ENCODE assay signal across 8 mouse cellular contexts in the genomic region with DNA sequence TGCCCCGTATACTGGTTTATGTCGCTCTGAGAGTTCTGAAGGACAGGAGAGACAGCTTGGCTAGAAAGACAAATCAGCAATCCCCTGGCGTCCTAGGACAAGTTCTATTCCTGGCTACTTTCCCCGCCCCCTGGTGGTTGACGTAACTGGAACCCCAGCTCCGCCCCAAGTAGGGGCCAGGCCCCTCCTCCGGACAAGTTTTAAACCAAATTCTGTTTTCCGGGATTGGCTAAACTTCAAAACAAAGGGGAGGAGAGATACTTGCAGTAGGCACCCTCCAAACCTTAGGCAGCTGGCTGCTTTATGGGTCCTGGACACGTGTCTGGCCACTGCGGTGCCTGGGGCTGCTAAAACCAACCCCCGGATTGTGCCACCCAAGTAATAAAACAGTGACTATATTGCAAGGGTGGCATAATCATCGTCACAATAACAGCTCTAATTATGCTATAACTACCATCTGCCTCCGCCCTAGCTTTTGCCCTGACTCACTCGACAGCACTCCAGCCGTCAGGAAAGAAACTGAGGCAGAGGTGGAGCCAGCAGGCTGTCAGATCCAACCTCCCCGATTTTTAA. TPM values are rescaled to one million over a fixed set of nuclear protein-coding genes. Genes with fewer than 3 reads are reported as not detected.
A peak's percentile ranks its signal among the peaks of the same experiment; 100 is the strongest.
DNase-seq lines count a peak whose midpoint lies in the region; ATAC-seq and TF ChIP-seq lines count a peak whose summit lies in the region.

No protein-coding gene starts in this region.

- peak; percentile 76 for TF ChIP-seq CTCF in layer of hippocampus, adult 2 months (conservative IDR thresholded peaks at IDR 0.05)
- TF ChIP-seq CTCF in lung, embryonic 14.5 days (IDR thresholded peaks at IDR 0.05; ENCODE audit: low read depth), result peak; percentile 68
- TF ChIP-seq CTCF in olfactory bulb, adult 2 months (IDR thresholded peaks at IDR 0.05; ENCODE audit: insufficient read depth, low read depth, low read length), result peak; percentile 19; the same call in 1 of the 2 replicates

- under 1% methylated on average over 16 of the region's 16 CpGs for WGBS in forebrain, embryonic 16.5 days
- 0% methylated on average over 16 of the region's 16 CpGs for WGBS in lung, embryonic 14.5 days
- WGBS in olfactory bulb, adult 2 months, result under 1% methylated on average over 16 of the region's 16 CpGs

- peak overlapping the region; percentile 63 to 70 for H3K4me3 ChIP-seq in ES-E14 (ENCODE audit: insufficient read depth in 1 of 2, low read depth in 1 of 2, low read length in 2 of 2, poor library complexity in 1 of 2, severe bottlenecking in 1 of 2)
- peak overlapping the region; percentile 59 for H3K4me3 ChIP-seq in forebrain, embryonic 16.5 days (replicated peaks; ENCODE audit: low read length)
- H3K4me3 ChIP-seq in layer of hippocampus, adult 2 months, result peak overlapping the region; percentile 92
- peak overlapping the region; percentile 81 for H3K4me3 ChIP-seq in lung, embryonic 14.5 days (ENCODE audit: low read depth, low read length)
- peak overlapping the region; percentile 55 for H3K4me3 ChIP-seq in olfactory bulb, adult 2 months (ENCODE audit: insufficient read depth, low read depth, low read length)

- DNase-seq in ES-E14 (ENCODE audit: low read depth, low spot score), result peak; percentile 91
- peak; percentile 84 for DNase-seq in cerebellum, adult 18-20 months
- peak; percentile 93 to 94 for DNase-seq in heart, postnatal 36 days
- peak; percentile 79 to 89 for DNase-seq in layer of hippocampus, adult 2 months (ENCODE audit: low spot score in 2 of 2)
- DNase-seq in lung, embryonic 14.5 days, result peak; percentile 98
- DNase-seq in thymus, postnatal 0 days (ENCODE audit: low spot score), result peak; percentile 92

- H3K27me3 ChIP-seq in forebrain, embryonic 16.5 days (replicated peaks; ENCODE audit: control insufficient read depth, insufficient read depth, low read length), result no peaks in the 10 kb centered on the region; the same call in 1 of the 2 replicates
- H3K27me3 ChIP-seq in lung, embryonic 14.5 days (ENCODE audit: insufficient read depth, low read length), result no peaks in the 10 kb centered on the region

- peaks cover 0 to 8% of the 10 kb centered on the region in 2 experiments; a peak in 1 of 4 replicates for H3K4me1 ChIP-seq in ES-E14 (ENCODE audit: control insufficient read depth in 2 of 2, insufficient read depth in 2 of 2, low read length in 2 of 2, poor library complexity in 1 of 2)
- peaks cover 22% of the 10 kb centered on the region for H3K4me1 ChIP-seq in forebrain, embryonic 16.5 days (replicated peaks; ENCODE audit: control insufficient read depth, insufficient read depth, low read length)
- H3K4me1 ChIP-seq in lung, embryonic 14.5 days (ENCODE audit: insufficient read depth), result peaks cover 17% of the 10 kb centered on the region; the same call in 1 of the 2 replicates
- H3K4me1 ChIP-seq in olfactory bulb, adult 2 months (ENCODE audit: control insufficient read depth, insufficient read depth, low read length), result peaks cover 12% of the 10 kb centered on the region

- in situ Hi-C loops in ES-E14 (cut with MboI; ENCODE audit: low sequenced_read_pairs in 2 of 2, unreplicated experiment in 2 of 2), result no loop called here

- TF ChIP-seq POLR2A in olfactory bulb, adult 2 months (IDR thresholded peaks at IDR 0.05; ENCODE audit: insufficient read depth, low read depth, low read length), result no peak

- intact Hi-C loops in heart, postnatal 36 days (cut with DNase I), result loop anchor here (10.0 kb wide), 1 partner anchor 595 kb away; a partner anchor contains a TSS

- H3K27ac ChIP-seq in ES-E14 (ENCODE audit: insufficient read depth, low read depth, low read length, poor library complexity, severe bottlenecking), result peak overlapping the region; percentile 46
- H3K27ac ChIP-seq in forebrain, embryonic 16.5 days (ENCODE audit: low read length), result peak overlapping the region; percentile 73
- H3K27ac ChIP-seq in layer of hippocampus, adult 2 months, result peak overlapping the region; percentile 90
- peak overlapping the region; percentile 92 for H3K27ac ChIP-seq in lung, embryonic 14.5 days (ENCODE audit: low read depth)
- peak overlapping the region; percentile 74 for H3K27ac ChIP-seq in olfactory bulb, adult 2 months (ENCODE audit: insufficient read depth, low read depth, low read length)

- peak overlapping the region; percentile 81 for H3K4me2 ChIP-seq in forebrain, embryonic 16.5 days (ENCODE audit: low read length)
- H3K4me2 ChIP-seq in lung, embryonic 14.5 days, result peak overlapping the region; percentile 94

- no peaks in the 10 kb centered on the region for H3K9me3 ChIP-seq in ES-E14 (ENCODE audit: control insufficient read depth, insufficient read depth, low read depth, low read length)
- no peaks in the 10 kb centered on the region for H3K9me3 ChIP-seq in forebrain, embryonic 16.5 days (ENCODE audit: control insufficient read depth, low read length)
- no peaks in the 10 kb centered on the region for H3K9me3 ChIP-seq in lung, embryonic 14.5 days (ENCODE audit: low read depth, low read length)

- peak; percentile 53 for ATAC-seq in forebrain, embryonic 16.5 days
- ATAC-seq in lung, embryonic 14.5 days (ENCODE audit: insufficient read depth), result peak; percentile 79

- H3K36me3 ChIP-seq in ES-E14 (ENCODE audit: control insufficient read depth, insufficient read depth, low read length, poor library complexity, severe bottlenecking), result no peaks in the 10 kb centered on the region; the same call in 1 of the 2 replicates
- H3K36me3 ChIP-seq in forebrain, embryonic 16.5 days (ENCODE audit: control insufficient read depth, insufficient read depth), result peaks cover 3% of the 10 kb centered on the region; the same call in 1 of the 2 replicates
- H3K36me3 ChIP-seq in lung, embryonic 14.5 days (ENCODE audit: insufficient read depth), result peaks cover 12% of the 10 kb centered on the region

- peak overlapping the region; percentile 61; the same call in 1 of the 2 replicates for H3K9ac ChIP-seq in ES-E14 (ENCODE audit: insufficient read depth, low read depth, low read length, poor library complexity, severe bottlenecking)
- peak overlapping the region; percentile 53 for H3K9ac ChIP-seq in forebrain, embryonic 16.5 days (replicated peaks; ENCODE audit: low read depth, low read length)
- H3K9ac ChIP-seq in lung, embryonic 14.5 days, result peak overlapping the region; percentile 45

TF ChIP-seq in ES-E14, 5 proteins besides CTCF, POLR2A, EP300 and RAD21 (continues in another document):
- TF ChIP-seq ZNF384 (IDR thresholded peaks at IDR 0.05; ENCODE audit: low read depth, low read length) (no peak), MAFK (IDR thresholded peaks at IDR 0.05; ENCODE audit: insufficient read depth, low read depth, low read length) (no peak), ZC3H11A (IDR thresholded peaks at IDR 0.05; ENCODE audit: borderline replicate concordance, low read depth, low read length) (no peak)

RNA-seq across cellular contexts. Expression of a gene that starts 0.7 kb away (rescaled TPM):
- 33.4 and 65.4 TPM in 2 replicates for total RNA-seq in ES-E14 (2012; rRNA removed)
- polyA plus RNA-seq in forebrain, embryonic 16.5 days (2015; fragmentation: Nextera tagmentation; extraction: Ambion mirVana), result 39.1 and 47.4 TPM in 2 replicates
- total RNA-seq in heart, postnatal 36 days (2021), result 10 to 100 TPM; 65.1 to 72.2 TPM
- total RNA-seq in layer of hippocampus, adult 2 months (2021), result 100 to 1,000 TPM; 118 to 138 TPM
- 32.8 and 37.9 TPM in 2 replicates for polyA plus RNA-seq in lung, embryonic 14.5 days (2014; fragmentation: Nextera tagmentation; extraction: Ambion mirVana)
- polyA plus RNA-seq in olfactory bulb, adult 2 months (2012; ENCODE audit: insufficient read depth, insufficient read length, low replicate concordance, missing spikeins), result not detected in 2 replicates
- polyA plus RNA-seq in thymus, postnatal 0 days (2015; fragmentation: Nextera tagmentation; extraction: Ambion mirVana), result 31.4 and 37.6 TPM in 2 replicates

RNA-seq across cellular contexts. Expression of a gene that starts 6.8 kb away (rescaled TPM):
- 7.1 and 8.2 TPM in 2 replicates for total RNA-seq in ES-E14 (2012; rRNA removed)
- 28.6 and 30.1 TPM in 2 replicates for polyA plus RNA-seq in forebrain, embryonic 16.5 days (2015; fragmentation: Nextera tagmentation; extraction: Ambion mirVana)
- total RNA-seq in heart, postnatal 36 days (2021), result 10 to 100 TPM; 21.0 to 21.8 TPM
- 10 to 100 TPM in 1 of 2 experiments, 1 to 10 TPM in 1; 7.9 to 10.5 TPM for total RNA-seq in layer of hippocampus, adult 2 months (2021)
- 41.3 and 46.5 TPM in 2 replicates for polyA plus RNA-seq in lung, embryonic 14.5 days (2014; fragmentation: Nextera tagmentation; extraction: Ambion mirVana)
- not detected in 2 replicates for polyA plus RNA-seq in olfactory bulb, adult 2 months (2012; ENCODE audit: insufficient read depth, insufficient read length, low replicate concordance, missing spikeins)
- 61.6 and 62.3 TPM in 2 replicates for polyA plus RNA-seq in thymus, postnatal 0 days (2015; fragmentation: Nextera tagmentation; extraction: Ambion mirVana)

RNA-seq across cellular contexts. Expression of a gene that starts 16.2 kb away (rescaled TPM):
- 0.85 and 2.9 TPM in 2 replicates for total RNA-seq in ES-E14 (2012; rRNA removed)
- 33.7 and 48.7 TPM in 2 replicates for polyA plus RNA-seq in forebrain, embryonic 16.5 days (2015; fragmentation: Nextera tagmentation; extraction: Ambion mirVana)
- 1 to 10 TPM in 1 of 2 experiments, under 1 TPM in 1; 0.94 to 1.4 TPM for total RNA-seq in heart, postnatal 36 days (2021)
- total RNA-seq in layer of hippocampus, adult 2 months (2021), result 10 to 100 TPM; 27.4 to 28.8 TPM
- 10.4 and 10.9 TPM in 2 replicates for polyA plus RNA-seq in lung, embryonic 14.5 days (2014; fragmentation: Nextera tagmentation; extraction: Ambion mirVana)
- polyA plus RNA-seq in olfactory bulb, adult 2 months (2012; ENCODE audit: insufficient read depth, insufficient read length, low replicate concordance, missing spikeins), result not detected in 2 replicates
- polyA plus RNA-seq in thymus, postnatal 0 days (2015; fragmentation: Nextera tagmentation; extraction: Ambion mirVana), result 2.0 and 2.7 TPM in 2 replicates

RNA-seq across cellular contexts. Expression of a gene that starts 42.3 kb away (rescaled TPM):
- total RNA-seq in ES-E14 (2012; rRNA removed), result 9.5 and 11.8 TPM in 2 replicates
- polyA plus RNA-seq in forebrain, embryonic 16.5 days (2015; fragmentation: Nextera tagmentation; extraction: Ambion mirVana), result 10.0 and 10.2 TPM in 2 replicates
- 10 to 100 TPM in 1 of 2 experiments, 1 to 10 TPM in 1; 8.5 to 10.3 TPM for total RNA-seq in heart, postnatal 36 days (2021)
- 1 to 10 TPM; 5.4 to 6.0 TPM for total RNA-seq in layer of hippocampus, adult 2 months (2021)
- 19.6 and 20.5 TPM in 2 replicates for polyA plus RNA-seq in lung, embryonic 14.5 days (2014; fragmentation: Nextera tagmentation; extraction: Ambion mirVana)
- polyA plus RNA-seq in olfactory bulb, adult 2 months (2012; ENCODE audit: insufficient read depth, insufficient read length, low replicate concordance, missing spikeins), result not detected in 2 replicates
- 21.5 and 24.0 TPM in 2 replicates for polyA plus RNA-seq in thymus, postnatal 0 days (2015; fragmentation: Nextera tagmentation; extraction: Ambion mirVana)

RNA-seq across cellular contexts. Expression of a gene that starts 42.4 kb away (rescaled TPM):
- 63.2 and 63.9 TPM in 2 replicates for total RNA-seq in ES-E14 (2012; rRNA removed)
- 44.5 and 44.6 TPM in 2 replicates for polyA plus RNA-seq in forebrain, embryonic 16.5 days (2015; fragmentation: Nextera tagmentation; extraction: Ambion mirVana)
- 10 to 100 TPM; 20.8 to 21.7 TPM for total RNA-seq in heart, postnatal 36 days (2021)
- 10 to 100 TPM; 44.0 to 48.3 TPM for total RNA-seq in layer of hippocampus, adult 2 months (2021)
- polyA plus RNA-seq in lung, embryonic 14.5 days (2014; fragmentation: Nextera tagmentation; extraction: Ambion mirVana), result 52.5 and 57.0 TPM in 2 replicates
- polyA plus RNA-seq in olfactory bulb, adult 2 months (2012; ENCODE audit: insufficient read depth, insufficient read length, low replicate concordance, missing spikeins), result 150 TPM in 1 of 2 replicates, not detected in the other
- 25.2 and 26.8 TPM in 2 replicates for polyA plus RNA-seq in thymus, postnatal 0 days (2015; fragmentation: Nextera tagmentation; extraction: Ambion mirVana)

Comparison
In these comparisons a context has a peak if more than half of its experiments do, and no peak if none do; other contexts are left out.
1. Peak in every context shown above with its lines: DNase-seq, ATAC-seq, H3K4me3 ChIP-seq and H3K27ac ChIP-seq.
2. CTCF ChIP-seq: peak in every context shown above with its lines; median percentile 76 in layer of hippocampus, adult 2 months; 68 in lung, embryonic 14.5 days; 19 in olfactory bulb, adult 2 months.
3. RNA of a gene that starts 6.8 kb away (polyA plus RNA-seq): 61.6 to 62.3 TPM in thymus, postnatal 0 days, 41.3 to 46.5 TPM in lung, embryonic 14.5 days and 28.6 to 30.1 TPM in forebrain, embryonic 16.5 days; not detected in olfactory bulb, adult 2 months; every median in the first group is over 10 times any median in the second.